In genomic region chr14:34727709-34728108, GRCm38 (mm10) we compare ENCODE assay signal across 29 mouse cellular contexts. TPM values are rescaled to one million over a fixed set of nuclear protein-coding genes. Genes with fewer than 3 reads are reported as not detected.
DNase-seq lines count a peak whose midpoint lies in the region; ATAC-seq and TF ChIP-seq lines count a peak whose summit lies in the region.
"Had no signal": no experiment of that assay in that cellular context is flagged by ENCODE, and none has a peak within 500 bp of the region (broad histone marks: within the 10 kb centered on the region; RNA-seq: fewer than 3 reads in every experiment).

No protein-coding gene starts in this region.

- H3K4me1 ChIP-seq in kidney, adult 2 months (ENCODE audit: control insufficient read depth, insufficient read depth, low read length): peaks cover 7% of the 10 kb centered on the region; the same call in 1 of the 2 replicates
- H3K4me1 ChIP-seq in kidney, embryonic 15.5 days: no peaks in the 10 kb centered on the region
- no peaks in the 10 kb centered on the region for H3K4me1 ChIP-seq in kidney, postnatal 0 days (replicated peaks; ENCODE audit: insufficient read depth, low read length)
- H3K4me1 ChIP-seq: embryonic facial prominence, embryonic 13.5 days; embryonic facial prominence, embryonic 15.5 days; forebrain, embryonic 10.5 days; forebrain, embryonic 12.5 days had no signal

- no peaks in the 10 kb centered on the region for H3K27me3 ChIP-seq in kidney, adult 2 months (replicated peaks; ENCODE audit: control insufficient read depth, insufficient read depth, low read length)
- H3K27me3 ChIP-seq in kidney, embryonic 15.5 days: no peaks in the 10 kb centered on the region
- no peaks in the 10 kb centered on the region for H3K27me3 ChIP-seq in kidney, postnatal 0 days (ENCODE audit: insufficient read depth, low read length)
- H3K27me3 ChIP-seq: CH12.LX; embryonic facial prominence, embryonic 13.5 days; embryonic facial prominence, embryonic 15.5 days; forebrain, embryonic 12.5 days; Patski had no signal

- WGBS in kidney, adult 2 months: 28% methylated on average over 2 of the region's 2 CpGs
- WGBS in kidney, embryonic 15.5 days: 67% methylated on average over 2 of the region's 2 CpGs
- WGBS in kidney, postnatal 0 days: 58% methylated on average over 2 of the region's 2 CpGs

- peak overlapping the region; percentile 64; the same call in 1 of the 2 replicates for H3K27ac ChIP-seq in kidney, adult 2 months (ENCODE audit: insufficient read depth, low read depth, low read length)
- 0 out of 2 replicates have a peak overlapping the region, but pooled peaks have one; percentile 52 for H3K27ac ChIP-seq in kidney, embryonic 15.5 days
- H3K27ac ChIP-seq in kidney, postnatal 0 days: peak overlapping the region; percentile 1; the same call in 1 of the 2 replicates
- H3K27ac ChIP-seq: embryonic facial prominence, embryonic 13.5 days; embryonic facial prominence, embryonic 15.5 days; forebrain, embryonic 10.5 days; forebrain, embryonic 12.5 days had no signal

- peaks cover 7% of the 10 kb centered on the region for H3K36me3 ChIP-seq in kidney, adult 2 months (ENCODE audit: control insufficient read depth, insufficient read depth, low read length)
- peaks cover 45% of the 10 kb centered on the region for H3K36me3 ChIP-seq in kidney, embryonic 15.5 days
- H3K36me3 ChIP-seq in kidney, postnatal 0 days (ENCODE audit: insufficient read depth, low read length): peaks cover 18% of the 10 kb centered on the region; the same call in 1 of the 2 replicates

- no peak overlapping the region for H3K9ac ChIP-seq in kidney, embryonic 15.5 days
- H3K9ac ChIP-seq in kidney, postnatal 0 days (ENCODE audit: low read depth, low read length): no peak overlapping the region
- H3K9ac ChIP-seq: embryonic facial prominence, embryonic 13.5 days; embryonic facial prominence, embryonic 15.5 days; forebrain, embryonic 12.5 days had no signal

- TF ChIP-seq POLR2A in kidney, adult 2 months (IDR thresholded peaks at IDR 0.05; ENCODE audit: low read depth, low read length): no peak

- ATAC-seq in kidney, embryonic 15.5 days (replicated peaks; ENCODE audit: low FRiP score): 0 out of 2 replicates have a peak, but pooled peaks have one; percentile 36
- no peak; the same call in 1 of the 2 replicates for ATAC-seq in kidney, postnatal 0 days (replicated peaks; ENCODE audit: low FRiP score, low read depth)
- ATAC-seq: activated CD4-positive, CD25-positive, alpha-beta regulatory T cell, adult 4 months; CD4-positive, CD25-positive, alpha-beta regulatory T cell, adult 4 months; forebrain, embryonic 14.5 days; Patski had no signal

- DNase-seq in kidney, adult 2 months: peak; percentile 52
- DNase-seq in kidney, postnatal 4 days: no peak
- DNase-seq in kidney, adult 18-20 months: no peak
- peak; percentile 25 for DNase-seq in kidney, postnatal 0 days (ENCODE audit: low spot score)
- DNase-seq in kidney, postnatal 14 days: peak; percentile 16
- DNase-seq in c-Kit-positive CD71-positive TER-119-positive erythroid progenitor cells, embryonic 14.5 days (ENCODE audit: low spot score): no peak
- DNase-seq: adrenal gland, adult 8-10 months; adrenal gland, postnatal 14 days; adrenal gland, postnatal 36 days; B cell, adult 2 months; cerebellum, adult 11 months; cerebellum, adult 18-20 months; cerebellum, adult 8-10 months; cerebellum, adult 9-11 months; cerebellum, postnatal 14 days; cerebellum, postnatal 36 days; embryo, embryonic 11 days had no signal

- no peak for TF ChIP-seq CTCF in kidney, adult 2 months (conservative IDR thresholded peaks at IDR 0.05; ENCODE audit: insufficient read depth, insufficient read length, low read depth, low read length)
- no peak for TF ChIP-seq CTCF in kidney, postnatal 0 days (IDR thresholded peaks at IDR 0.05; ENCODE audit: low read depth)

- no peak overlapping the region for H3K4me2 ChIP-seq in kidney, embryonic 15.5 days
- no peak overlapping the region for H3K4me2 ChIP-seq in kidney, postnatal 0 days (ENCODE audit: low read length)
- H3K4me2 ChIP-seq: embryonic facial prominence, embryonic 13.5 days; embryonic facial prominence, embryonic 15.5 days; forebrain, embryonic 12.5 days had no signal

- no peaks in the 10 kb centered on the region for H3K9me3 ChIP-seq in kidney, embryonic 15.5 days (replicated peaks)
- H3K9me3 ChIP-seq in kidney, postnatal 0 days (replicated peaks; ENCODE audit: low read length): no peaks in the 10 kb centered on the region
- H3K9me3 ChIP-seq: embryonic facial prominence, embryonic 13.5 days; embryonic facial prominence, embryonic 15.5 days; forebrain, embryonic 10.5 days; forebrain, embryonic 12.5 days; G1E had no signal

- no peak overlapping the region for H3K4me3 ChIP-seq in kidney, adult 2 months (ENCODE audit: insufficient read depth, low read depth, low read length)
- no peak overlapping the region for H3K4me3 ChIP-seq in kidney, embryonic 15.5 days (replicated peaks)
- H3K4me3 ChIP-seq in kidney, postnatal 0 days (replicated peaks; ENCODE audit: low read depth, low read length): no peak overlapping the region
- H3K4me3 ChIP-seq: embryonic facial prominence, embryonic 13.5 days; embryonic facial prominence, embryonic 15.5 days; erythroblast, embryonic 14.5 days; forebrain, embryonic 10.5 days; forebrain, embryonic 12.5 days had no signal

RNA-seq across cellular contexts. Expression of gene Wapl, which starts 54.0 kb away (rescaled TPM):
- 10.1 and 11.0 TPM in 2 replicates for polyA plus RNA-seq in kidney, adult 2 months (2012; rRNA removed)
- 26.9 and 28.8 TPM in 2 replicates for polyA plus RNA-seq in kidney, embryonic 15.5 days (2015; fragmentation: Nextera tagmentation; extraction: Ambion mirVana)
- polyA plus RNA-seq in kidney, postnatal 0 days (2015; fragmentation: Nextera tagmentation; extraction: Ambion mirVana): 23.7 and 25.0 TPM in 2 replicates

Comparison
In these comparisons a context has a peak if more than half of its experiments do, and no peak if none do; other contexts are left out.
1. DNase-seq: peak in kidney, adult 2 months (single experiment), kidney, postnatal 0 days (single experiment) and kidney, postnatal 14 days (single experiment); none in kidney, postnatal 4 days (0 of 2), kidney, adult 18-20 months (single experiment) and c-Kit-positive CD71-positive TER-119-positive erythroid progenitor cells, embryonic 14.5 days (single experiment).
2. H3K27ac ChIP-seq: peak in every context shown above with its lines; median percentile 64 in kidney, adult 2 months; 52 in kidney, embryonic 15.5 days; 1 in kidney, postnatal 0 days.